Mouse (Mus musculus) central nervous system, embryonic 14 days (tissue): ENCODE results near the gene Pabpc4. TPM values are rescaled to one million over a fixed set of nuclear protein-coding genes. Genes with fewer than 3 reads are reported as not detected.

ENCODE experiments used
- polyA plus RNA-seq: library from polyadenylated mRNA; depleted of rRNA; stranded (reverse); fragments of >200 nt; gene quantifications from 2 replicates; pipeline ENCODE4 v1.2.3, GENCODE M21; 2012; rRNA removed

The Pabpc4 gene
- 79.8 and 90.5 TPM in 2 replicates for polyA plus RNA-seq

GRCm38 (mm10) chr4:123261721-123262401, at the start of gene Pabpc4:
TSS of gene Pabpc4 (plus strand) at chr4:123262351.

GRCm38 (mm10) chr4:123233492-123234084, 28.6 kb upstream of the Pabpc4 start, which contains the start of gene Heyl:
TSS of gene Heyl (plus strand) at chr4:123233556.

GRCm38 (mm10) chr4:123323534-123323933, 61.4 kb downstream of the Pabpc4 start, which contains the start of gene Oxct2a:
TSS of gene Oxct2a (minus strand) at chr4:123323634.

GRCm38 (mm10) chr4:123342642-123343470, 80.7 kb downstream of the Pabpc4 start, which contains the start of gene Bmp8a:
TSS of gene Bmp8a (minus strand) at chr4:123343252.

Other genes starting within 250 kb of the Pabpc4 start
- 23.6 and 25.3 TPM in 2 replicates for gene Trit1, start 245.8 kb upstream of the Pabpc4 start, polyA plus RNA-seq
- 0.48 and 0.76 TPM in 2 replicates for gene Bmp8b, start 157.2 kb upstream of the Pabpc4 start, polyA plus RNA-seq
- 0.34 and 0.68 TPM in 2 replicates for gene Oxct2b, start 146.1 kb upstream of the Pabpc4 start, polyA plus RNA-seq
- 46.9 and 48.4 TPM in 2 replicates for gene Ppie, start 122.4 kb upstream of the Pabpc4 start, polyA plus RNA-seq
- gene Hpcal4, start 79.1 kb upstream of the Pabpc4 start, polyA plus RNA-seq, result 8.2 and 9.2 TPM in 2 replicates
- 0.10 and 0.15 TPM in 2 replicates for gene Nt5c1a, start 60.8 kb upstream of the Pabpc4 start, polyA plus RNA-seq
- 3.5 and 5.3 TPM in 2 replicates for gene Heyl, start 28.8 kb upstream of the Pabpc4 start, polyA plus RNA-seq
- gene Oxct2a, start 61.3 kb downstream of the Pabpc4 start, polyA plus RNA-seq, result 0.04 TPM in 1 of 2 replicates, not detected in the other
- gene Bmp8a, start 80.9 kb downstream of the Pabpc4 start, polyA plus RNA-seq, result 0.14 and 0.18 TPM in 2 replicates